Mouse (Mus musculus): ENCODE results near the gene Sars2. TPM values are rescaled to one million over a fixed set of nuclear protein-coding genes. Genes with fewer than 3 reads are reported as not detected.

Gene Sars2
- polyA plus RNA-seq, 1 experiment = 63.2 TPM

DNA sequence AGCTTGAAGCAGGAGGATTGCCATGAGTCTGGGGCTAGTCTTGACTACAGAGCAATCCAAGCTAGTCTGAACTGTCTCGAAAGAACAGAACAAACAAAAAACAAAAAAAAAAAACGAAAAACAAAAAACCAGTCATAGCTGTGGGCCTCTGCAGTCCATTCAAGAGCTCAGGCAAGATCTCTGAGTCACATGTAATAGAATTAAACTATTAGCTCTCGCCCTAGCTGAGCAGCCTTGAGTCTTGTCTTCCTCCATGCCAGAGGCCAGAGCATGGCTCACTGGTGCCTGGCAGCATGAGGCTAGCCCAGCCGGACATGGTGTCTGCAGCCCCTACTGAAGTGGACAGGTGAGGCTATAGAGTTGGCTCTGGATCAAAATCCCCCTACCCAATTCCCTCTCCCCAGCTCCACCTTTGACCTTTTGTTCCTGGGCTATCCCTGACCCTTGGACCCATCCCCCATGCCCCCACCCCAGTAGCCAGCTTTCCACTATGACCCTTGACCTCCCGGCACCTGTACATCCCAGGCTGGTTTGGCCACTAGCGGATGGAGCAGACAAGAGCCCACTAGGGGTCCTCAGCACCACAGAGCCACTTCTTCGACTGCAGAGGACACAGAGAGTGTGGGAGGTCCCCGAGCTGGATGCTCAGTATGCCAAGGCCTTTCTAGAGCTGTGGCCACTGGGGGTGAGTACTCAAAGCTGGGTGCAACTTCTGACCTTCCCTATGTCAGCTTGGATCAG lies 48.4 kb downstream of the Sars2 start:
- no peak for TF ChIP-seq POLR2A (IDR thresholded peaks at IDR 0.05; ENCODE audit: control insufficient read depth, extremely low read depth, insufficient read depth, low read length, poor library complexity)
- peak; percentile 52; the same call in 1 of the 2 replicates for TF ChIP-seq CTCF (IDR thresholded peaks at IDR 0.05; ENCODE audit: borderline replicate concordance, control insufficient read depth, extremely low read depth, insufficient read depth, low read length, poor library complexity)
- Histone ChIP-seq H3K36me3 (ENCODE audit: control insufficient read depth, insufficient read depth, low read length) (no peaks in the 10 kb centered on the region), H3K4me3 (ENCODE audit: control insufficient read depth, insufficient read depth, low read length) (no peak overlapping the region), H3K4me1 (replicated peaks; ENCODE audit: control insufficient read depth, insufficient read depth, low read length) (peaks cover 47% of the 10 kb centered on the region), H3K27ac (ENCODE audit: control insufficient read depth, insufficient read depth, low read length) (peak overlapping the region; percentile 57; the same call in 1 of the 2 replicates), H3K27me3 (ENCODE audit: control insufficient read depth, insufficient read depth, low read length) (no peaks in the 10 kb centered on the region)
- DNase-seq = no peak
- 84% methylated on average over 8 of the region's 8 CpGs for WGBS

DNA sequence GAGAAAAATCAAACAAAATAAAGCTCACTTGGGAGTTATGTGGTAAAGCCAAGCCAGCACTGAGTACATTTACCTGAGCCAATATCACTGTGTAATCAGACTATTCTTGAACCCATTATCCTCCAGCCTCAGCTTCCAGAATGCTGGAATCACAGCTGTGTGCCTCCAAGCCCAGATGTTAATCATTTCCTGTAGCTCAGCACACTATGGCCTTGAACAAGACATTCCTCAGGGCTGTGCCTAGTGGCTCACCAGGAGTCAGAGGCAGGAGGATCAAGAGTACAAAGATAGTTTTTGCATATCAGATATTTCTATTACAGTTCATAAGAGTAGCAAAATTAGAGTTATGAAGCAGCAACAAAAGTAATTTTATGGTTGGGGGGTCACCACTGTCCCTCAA lies 49.9 kb downstream of the Sars2 start:
- Histone ChIP-seq H3K4me3 (ENCODE audit: control insufficient read depth, insufficient read depth, low read length) (no peak overlapping the region), H3K36me3 (ENCODE audit: control insufficient read depth, insufficient read depth, low read length) (no peaks in the 10 kb centered on the region), H3K4me1 (replicated peaks; ENCODE audit: control insufficient read depth, insufficient read depth, low read length) (peaks cover 54% of the 10 kb centered on the region), H3K27me3 (ENCODE audit: control insufficient read depth, insufficient read depth, low read length) (no peaks in the 10 kb centered on the region), H3K27ac (ENCODE audit: control insufficient read depth, insufficient read depth, low read length) (peak overlapping the region; percentile 84)
- TF ChIP-seq POLR2A (IDR thresholded peaks at IDR 0.05; ENCODE audit: control insufficient read depth, extremely low read depth, insufficient read depth, low read length, poor library complexity) (no peak), CTCF (IDR thresholded peaks at IDR 0.05; ENCODE audit: borderline replicate concordance, control insufficient read depth, extremely low read depth, insufficient read depth, low read length, poor library complexity) (no peak)
- DNase-seq = no peak

DNA sequence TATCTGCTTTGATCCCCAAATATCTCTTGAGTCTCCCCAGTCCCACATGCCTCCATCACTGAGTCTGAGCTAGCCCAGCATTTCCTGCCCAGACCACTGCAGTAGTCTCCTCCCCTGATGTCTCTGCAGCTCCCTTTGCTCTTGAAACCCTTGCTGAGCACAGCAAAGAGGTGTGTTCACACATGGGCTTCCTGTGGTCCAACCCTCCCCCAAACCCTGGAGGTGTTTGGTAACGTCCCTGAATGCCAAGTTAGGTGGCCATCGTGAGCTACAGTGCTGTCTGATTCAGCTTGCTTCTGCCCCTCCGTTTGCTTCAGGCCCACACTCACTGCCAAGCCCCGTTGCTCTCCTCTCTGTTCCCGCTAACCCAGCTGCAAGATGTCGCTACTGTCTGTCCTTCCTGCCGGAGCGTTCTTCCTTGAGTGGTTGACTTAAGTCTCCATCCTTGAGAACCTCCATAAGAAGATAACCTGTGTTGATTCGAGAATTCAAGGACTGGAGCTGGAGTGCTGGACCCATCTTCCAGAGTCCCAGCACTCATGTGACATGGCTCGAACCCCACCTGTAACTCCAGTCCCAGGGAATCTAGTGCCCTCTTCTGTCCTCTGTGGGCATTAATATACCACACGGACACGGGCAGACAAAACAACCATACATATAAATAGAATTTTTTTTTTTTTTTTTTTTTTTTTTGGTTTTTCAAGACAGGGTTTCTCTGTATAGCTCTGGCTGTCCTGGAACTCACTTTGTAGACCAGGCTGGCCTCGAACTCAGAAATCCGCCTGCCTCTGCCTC lies 50.8 kb downstream of the Sars2 start:
- H3K4me3 ChIP-seq (ENCODE audit: control insufficient read depth, insufficient read depth, low read length) = peak overlapping the region; percentile 10; the same call in 1 of the 2 replicates
- peak; percentile 52 for DNase-seq
- no peaks in the 10 kb centered on the region; the same call in 1 of the 2 replicates for H3K36me3 ChIP-seq (ENCODE audit: control insufficient read depth, insufficient read depth, low read length)
- peak overlapping the region; percentile 84 for H3K27ac ChIP-seq (ENCODE audit: control insufficient read depth, insufficient read depth, low read length)
- TF ChIP-seq POLR2A (IDR thresholded peaks at IDR 0.05; ENCODE audit: control insufficient read depth, extremely low read depth, insufficient read depth, low read length, poor library complexity) (no peak), CTCF (IDR thresholded peaks at IDR 0.05; ENCODE audit: borderline replicate concordance, control insufficient read depth, extremely low read depth, insufficient read depth, low read length, poor library complexity) (0 out of 2 replicates have a peak, but pooled peaks have one; percentile 12)
- H3K27me3 ChIP-seq (ENCODE audit: control insufficient read depth, insufficient read depth, low read length) = no peaks in the 10 kb centered on the region
- WGBS = 47% methylated on average over 14 of the region's 14 CpGs
- H3K4me1 ChIP-seq (replicated peaks; ENCODE audit: control insufficient read depth, insufficient read depth, low read length) = peaks cover 61% of the 10 kb centered on the region

DNA sequence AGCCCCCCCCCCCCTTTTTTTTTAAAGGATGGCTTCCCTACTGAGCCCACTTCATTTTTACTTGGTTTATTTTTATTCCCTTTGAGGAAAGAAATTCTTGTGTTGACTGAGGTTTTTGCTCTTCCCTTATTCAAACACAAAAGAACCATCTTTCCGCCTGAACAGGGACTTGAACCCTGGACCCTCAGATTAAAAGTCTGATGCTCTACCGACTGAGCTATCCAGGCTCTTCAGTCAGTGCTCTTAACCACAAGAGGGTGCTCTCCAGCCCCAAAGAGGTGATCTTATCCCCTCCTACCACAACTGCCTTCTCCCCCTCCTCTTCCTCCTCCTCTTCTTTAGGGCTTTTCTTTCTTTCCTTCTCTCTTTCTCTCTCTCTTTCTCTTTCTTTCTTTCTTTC lies 52.0 kb downstream of the Sars2 start:
- no peaks in the 10 kb centered on the region for H3K27me3 ChIP-seq (ENCODE audit: control insufficient read depth, insufficient read depth, low read length)
- TF ChIP-seq CTCF (IDR thresholded peaks at IDR 0.05; ENCODE audit: borderline replicate concordance, control insufficient read depth, extremely low read depth, insufficient read depth, low read length, poor library complexity) (no peak), POLR2A (IDR thresholded peaks at IDR 0.05; ENCODE audit: control insufficient read depth, extremely low read depth, insufficient read depth, low read length, poor library complexity) (no peak)
- DNase-seq = peak; percentile 64
- H3K4me1 ChIP-seq (replicated peaks; ENCODE audit: control insufficient read depth, insufficient read depth, low read length) = peaks cover 54% of the 10 kb centered on the region
- no peak overlapping the region for H3K4me3 ChIP-seq (ENCODE audit: control insufficient read depth, insufficient read depth, low read length)
- H3K36me3 ChIP-seq (ENCODE audit: control insufficient read depth, insufficient read depth, low read length) = peaks cover 8% of the 10 kb centered on the region
- 47% methylated on average over 2 of the region's 2 CpGs for WGBS
- H3K27ac ChIP-seq (ENCODE audit: control insufficient read depth, insufficient read depth, low read length) = no peak overlapping the region

DNA sequence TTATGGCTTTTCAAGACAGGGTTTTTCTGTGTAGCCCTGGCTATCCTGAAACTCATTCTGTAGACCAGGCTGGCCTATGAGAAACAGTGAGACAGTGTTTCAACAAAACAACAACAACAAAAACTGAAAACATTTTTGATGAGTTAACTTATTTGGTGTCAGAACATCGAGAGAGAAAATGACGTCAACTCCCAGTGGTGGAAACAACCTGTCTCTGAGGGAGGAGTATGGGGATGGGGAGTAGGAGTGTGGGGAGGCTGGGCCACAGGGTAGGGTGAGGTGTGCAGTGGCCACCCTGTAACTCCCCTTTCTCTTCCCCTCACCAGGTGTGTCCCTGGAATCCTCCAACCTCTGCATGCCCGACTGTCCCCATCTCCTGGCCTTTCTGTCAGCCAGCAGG lies 52.7 kb downstream of the Sars2 start:
- Histone ChIP-seq H3K36me3 (ENCODE audit: control insufficient read depth, insufficient read depth, low read length) (peaks cover 9% of the 10 kb centered on the region), H3K27me3 (ENCODE audit: control insufficient read depth, insufficient read depth, low read length) (no peaks in the 10 kb centered on the region), H3K27ac (ENCODE audit: control insufficient read depth, insufficient read depth, low read length) (no peak overlapping the region), H3K4me1 (replicated peaks; ENCODE audit: control insufficient read depth, insufficient read depth, low read length) (peaks cover 51% of the 10 kb centered on the region), H3K4me3 (ENCODE audit: control insufficient read depth, insufficient read depth, low read length) (no peak overlapping the region)
- WGBS = 91% methylated on average over 3 of the region's 3 CpGs
- DNase-seq = no peak
- no peak for TF ChIP-seq CTCF (IDR thresholded peaks at IDR 0.05; ENCODE audit: borderline replicate concordance, control insufficient read depth, extremely low read depth, insufficient read depth, low read length, poor library complexity)
- TF ChIP-seq POLR2A (IDR thresholded peaks at IDR 0.05; ENCODE audit: control insufficient read depth, extremely low read depth, insufficient read depth, low read length, poor library complexity) = no peak

DNA sequence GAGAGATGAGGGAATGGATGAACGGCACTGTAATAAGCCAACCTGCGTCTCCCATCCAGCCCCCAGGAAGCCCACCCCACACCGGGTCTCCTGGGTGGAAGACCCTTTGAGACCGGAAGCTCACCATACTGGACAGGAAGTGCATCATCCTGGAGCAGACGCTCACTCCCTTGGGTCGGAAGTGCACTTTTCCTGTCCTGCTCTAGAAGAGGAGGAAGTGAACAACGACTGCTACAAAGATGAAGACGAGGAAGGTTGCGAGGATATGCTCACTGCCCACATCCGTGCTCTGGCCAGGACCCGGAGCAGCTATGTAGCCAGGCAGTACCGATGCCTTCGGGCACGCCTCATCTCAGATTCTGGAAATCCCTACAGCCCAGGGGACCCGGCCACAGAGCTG lies 54.0 kb downstream of the Sars2 start:
- H3K27me3 ChIP-seq (ENCODE audit: control insufficient read depth, insufficient read depth, low read length) = no peaks in the 10 kb centered on the region
- H3K27ac ChIP-seq (ENCODE audit: control insufficient read depth, insufficient read depth, low read length) = peak overlapping the region; percentile 52
- TF ChIP-seq CTCF (IDR thresholded peaks at IDR 0.05; ENCODE audit: borderline replicate concordance, control insufficient read depth, extremely low read depth, insufficient read depth, low read length, poor library complexity) = no peak
- no peak for TF ChIP-seq POLR2A (IDR thresholded peaks at IDR 0.05; ENCODE audit: control insufficient read depth, extremely low read depth, insufficient read depth, low read length, poor library complexity)
- H3K36me3 ChIP-seq (ENCODE audit: control insufficient read depth, insufficient read depth, low read length) = peaks cover 9% of the 10 kb centered on the region
- H3K4me1 ChIP-seq (replicated peaks; ENCODE audit: control insufficient read depth, insufficient read depth, low read length) = peaks cover 49% of the 10 kb centered on the region
- 50% methylated on average over 15 of the region's 15 CpGs for WGBS
- DNase-seq = no peak
- peak overlapping the region; percentile 18 for H3K4me3 ChIP-seq (ENCODE audit: control insufficient read depth, insufficient read depth, low read length)

Measured in thymus, adult 2 months (tissue).